Mouse (Mus musculus) cerebellum, adult 2 months (tissue): ENCODE measurements at regions not wholly inside any gene's neighbourhood (a gene's known extent, or its start where the extent isn't known, plus 50 kb on each side); places are given as distances from the start of the nearest gene placed in this dataset.

Source experiments
- CTCF ChIP-seq: fragments of 200-500 bp; IDR thresholded peaks from 2 replicates; pipeline ENCODE4 v1.5.1; 2011; ENCODE audit warnings: low read depth, mild to moderate bottlenecking, control low read depth, low read length, moderate library complexity, borderline replicate concordance; ENCODE audit not compliant: insufficient read depth
- POLR2A ChIP-seq: fragments of 200-500 bp; IDR thresholded peaks from 2 replicates; pipeline ENCODE4 v1.6.1; 2011; ENCODE audit warnings: low read length, control low read depth, borderline replicate concordance; ENCODE audit not compliant: insufficient read depth

GRCm38 (mm10) chr11:79803971-79804370, 158.2 kb downstream of the Utp6 start:
- TF ChIP-seq CTCF (no peak), POLR2A (no peak)
